Mouse (Mus musculus): ENCODE data around the gene Hcar2.

GRCm38 (mm10) chr5:123890987-123891386 is 25.7 kb upstream of the Hcar2 start:
- no peak for TF ChIP-seq CTCF (IDR thresholded peaks at IDR 0.05; ENCODE audit: insufficient read depth, low read depth, low read length)
- TF ChIP-seq POLR2A (IDR thresholded peaks at IDR 0.05; ENCODE audit: insufficient read depth, low read depth, low read length): no peak

Measured in olfactory bulb, adult 2 months (tissue).